ENCODE assay signal across 8 mouse cellular contexts in the genomic region with DNA sequence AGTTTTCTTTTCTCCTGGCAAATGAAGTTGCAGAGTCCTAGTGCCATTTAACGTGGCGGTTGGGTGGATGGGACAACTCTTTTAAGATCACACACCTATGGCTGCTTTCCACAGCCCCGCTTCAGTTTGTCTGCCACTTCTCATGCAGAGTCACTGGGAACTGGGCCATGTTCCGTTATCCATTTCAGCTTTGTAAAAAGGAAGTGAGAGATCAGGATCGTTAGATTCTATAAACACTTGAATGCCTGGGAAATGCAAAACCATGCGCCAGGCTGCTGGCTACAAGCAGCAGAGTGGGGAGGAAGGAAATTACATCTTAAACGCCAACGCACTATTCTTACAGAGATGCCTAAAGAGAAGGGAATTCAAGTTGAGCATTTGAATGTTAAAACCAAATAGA.
DNase-seq lines count a peak whose midpoint lies in the region; ATAC-seq and TF ChIP-seq lines count a peak whose summit lies in the region.

No protein-coding gene starts in this region.

- 0 out of 2 replicates have a peak overlapping the region, but pooled peaks have one; percentile 8 for H3K4me2 ChIP-seq in heart, embryonic 15.5 days
- no peak overlapping the region for H3K4me2 ChIP-seq in embryonic facial prominence, embryonic 15.5 days (replicated peaks)
- peak overlapping the region; percentile 26; the same call in 1 of the 2 replicates for H3K4me2 ChIP-seq in lung, embryonic 16.5 days (ENCODE audit: low read depth, low read length)
- no peak overlapping the region for H3K4me2 ChIP-seq in kidney, embryonic 15.5 days

- no peak overlapping the region for H3K9ac ChIP-seq in heart, embryonic 15.5 days
- no peak overlapping the region for H3K9ac ChIP-seq in heart, adult 2 months (ENCODE audit: low read depth, low read length)
- no peak overlapping the region for H3K9ac ChIP-seq in embryonic facial prominence, embryonic 15.5 days
- no peak overlapping the region for H3K9ac ChIP-seq in lung, embryonic 16.5 days (ENCODE audit: low read length)
- H3K9ac ChIP-seq in kidney, embryonic 15.5 days = no peak overlapping the region

- no peak for TF ChIP-seq POLR2A in heart, adult 2 months (IDR thresholded peaks at IDR 0.05; ENCODE audit: insufficient read depth, low read depth, low read length)

- ATAC-seq in heart, embryonic 15.5 days (replicated peaks; ENCODE audit: insufficient number of reproducible peaks, insufficient read depth, low FRiP score, low read depth) = no peak
- no peak for ATAC-seq in embryonic facial prominence, embryonic 15.5 days (ENCODE audit: insufficient number of reproducible peaks, low FRiP score, low TSS enrichment, low read depth)
- peak; percentile 77; the same call in 1 of the 2 replicates for ATAC-seq in lung, embryonic 16.5 days (ENCODE audit: low read depth)
- no peak for ATAC-seq in kidney, embryonic 15.5 days (replicated peaks; ENCODE audit: low FRiP score)

- no peak for TF ChIP-seq EP300 in heart, adult 2 months (IDR thresholded peaks at IDR 0.05; ENCODE audit: insufficient read depth, low read depth, low read length)

- no peak for DNase-seq in heart, adult 2 months
- DNase-seq in ZHBTc4 (ENCODE audit: low read depth, low spot score) = peak; percentile 48
- DNase-seq in B cell, adult 2 months = no peak
- DNase-seq in spleen, postnatal 10 days (ENCODE audit: low spot score in 2 of 2) = no peak

- H3K36me3 ChIP-seq in heart, embryonic 15.5 days = no peaks in the 10 kb centered on the region
- H3K36me3 ChIP-seq in heart, adult 2 months (ENCODE audit: control insufficient read depth, insufficient read depth, low read length) = no peaks in the 10 kb centered on the region
- H3K36me3 ChIP-seq in embryonic facial prominence, embryonic 15.5 days = no peaks in the 10 kb centered on the region
- H3K36me3 ChIP-seq in lung, embryonic 16.5 days (ENCODE audit: control insufficient read depth, insufficient read depth, low read length) = no peaks in the 10 kb centered on the region
- H3K36me3 ChIP-seq in kidney, embryonic 15.5 days = no peaks in the 10 kb centered on the region

- WGBS in heart, embryonic 15.5 days = 36% methylated on average over 8 of the region's 8 CpGs
- WGBS in heart, adult 2 months = 30% methylated on average over 8 of the region's 8 CpGs
- 45% methylated on average over 8 of the region's 8 CpGs for WGBS in embryonic facial prominence, embryonic 15.5 days
- WGBS in lung, embryonic 16.5 days = 30% methylated on average over 8 of the region's 8 CpGs
- 44% methylated on average over 8 of the region's 8 CpGs for WGBS in kidney, embryonic 15.5 days

- no peaks in the 10 kb centered on the region for H3K27me3 ChIP-seq in heart, embryonic 15.5 days
- no peaks in the 10 kb centered on the region for H3K27me3 ChIP-seq in heart, adult 2 months (ENCODE audit: control insufficient read depth, insufficient read depth, low read length)
- no peaks in the 10 kb centered on the region for H3K27me3 ChIP-seq in embryonic facial prominence, embryonic 15.5 days
- no peaks in the 10 kb centered on the region for H3K27me3 ChIP-seq in lung, embryonic 16.5 days (ENCODE audit: control insufficient read depth, insufficient read depth, low read depth, low read length)
- no peaks in the 10 kb centered on the region for H3K27me3 ChIP-seq in kidney, embryonic 15.5 days

- intact Hi-C loops in heart, adult 2 months (cut with DNase I) = no loop called here

- H3K9me3 ChIP-seq in heart, embryonic 15.5 days (replicated peaks) = no peaks in the 10 kb centered on the region
- H3K9me3 ChIP-seq in embryonic facial prominence, embryonic 15.5 days (replicated peaks) = no peaks in the 10 kb centered on the region
- H3K9me3 ChIP-seq in lung, embryonic 16.5 days (ENCODE audit: control insufficient read depth, low read length) = no peaks in the 10 kb centered on the region
- no peaks in the 10 kb centered on the region for H3K9me3 ChIP-seq in kidney, embryonic 15.5 days (replicated peaks)

- H3K27ac ChIP-seq in heart, embryonic 15.5 days = peak overlapping the region; percentile 28; the same call in 1 of the 2 replicates
- no peak overlapping the region for H3K27ac ChIP-seq in heart, adult 2 months
- H3K27ac ChIP-seq in embryonic facial prominence, embryonic 15.5 days (replicated peaks) = peak overlapping the region; percentile 45; the same call in 1 of the 2 replicates
- peak overlapping the region; percentile 47; the same call in 1 of the 2 replicates for H3K27ac ChIP-seq in lung, embryonic 16.5 days (ENCODE audit: low read length)
- no peak overlapping the region for H3K27ac ChIP-seq in kidney, embryonic 15.5 days

- H3K4me1 ChIP-seq in heart, embryonic 15.5 days (replicated peaks) = no peaks in the 10 kb centered on the region
- H3K4me1 ChIP-seq in heart, adult 2 months (ENCODE audit: control insufficient read depth, insufficient read depth, low read length) = no peaks in the 10 kb centered on the region; the same call in 1 of the 2 replicates
- 0 out of 2 replicates have a peak, but pooled peaks cover 5% of the 10 kb centered on the region for H3K4me1 ChIP-seq in embryonic facial prominence, embryonic 15.5 days
- H3K4me1 ChIP-seq in lung, embryonic 16.5 days (replicated peaks; ENCODE audit: control insufficient read depth, insufficient read depth, low read length) = no peaks in the 10 kb centered on the region; the same call in 1 of the 2 replicates
- no peaks in the 10 kb centered on the region for H3K4me1 ChIP-seq in kidney, embryonic 15.5 days

- H3K4me3 ChIP-seq in heart, embryonic 15.5 days = no peak overlapping the region
- no peak overlapping the region for H3K4me3 ChIP-seq in heart, adult 2 months
- H3K4me3 ChIP-seq in embryonic facial prominence, embryonic 15.5 days (replicated peaks) = no peak overlapping the region
- no peak overlapping the region for H3K4me3 ChIP-seq in lung, embryonic 16.5 days (ENCODE audit: low read length)
- no peak overlapping the region for H3K4me3 ChIP-seq in kidney, embryonic 15.5 days (replicated peaks)

- no peak for TF ChIP-seq CTCF in heart, adult 2 months (IDR thresholded peaks at IDR 0.05)

- no peaks in the 10 kb centered on the region for H3K79me2 ChIP-seq in heart, adult 2 months (replicated peaks; ENCODE audit: control insufficient read depth, insufficient read depth, low read length)

Comparison
In these comparisons a context has a peak if more than half of its experiments do, and no peak if none do; other contexts are left out.
1. H3K27ac ChIP-seq: peak in heart, embryonic 15.5 days (single experiment), embryonic facial prominence, embryonic 15.5 days (single experiment) and lung, embryonic 16.5 days (single experiment); none in heart, adult 2 months (single experiment) and kidney, embryonic 15.5 days (single experiment).
2. H3K4me2 ChIP-seq: peak in heart, embryonic 15.5 days (single experiment) and lung, embryonic 16.5 days (single experiment); none in embryonic facial prominence, embryonic 15.5 days (single experiment) and kidney, embryonic 15.5 days (single experiment).